Mouse (Mus musculus) ES-Bruce4 (cell line): ENCODE results near the gene Cand2. TPM values are rescaled to one million over a fixed set of nuclear protein-coding genes. Genes with fewer than 3 reads are reported as not detected.

Source experiments
- H3K27ac ChIP-seq: 2 replicates; pipeline ENCODE4 v1.5.1; 2012; ENCODE audit warnings: low read length, inconsistent platforms; ENCODE audit not compliant: insufficient read depth
- H3K27me3 ChIP-seq: 2 replicates; pipeline ENCODE4 v1.6.1; 2012; ENCODE audit warnings: mild to moderate bottlenecking, low read length, inconsistent platforms; ENCODE audit not compliant: control insufficient read depth, poor library complexity, insufficient read depth, severe bottlenecking
- H3K36me3 ChIP-seq: 2 replicates; pipeline ENCODE4 v1.6.1; 2012; ENCODE audit warnings: inconsistent platforms, mild to moderate bottlenecking, low read length, moderate library complexity; ENCODE audit not compliant: control insufficient read depth, poor library complexity, insufficient read depth, severe bottlenecking
- H3K4me1 ChIP-seq: one replicate; pipeline ENCODE4 v1.8.1; 2011; ENCODE audit warnings: low read length; ENCODE audit not compliant: control insufficient read depth, insufficient read depth
- H3K4me3 ChIP-seq: 2 replicates; pipeline ENCODE4 v1.5.1; 2011; ENCODE audit warnings: low read depth, mild to moderate bottlenecking, low read length
- H3K9ac ChIP-seq: 2 replicates; pipeline ENCODE4 v1.6.1; 2012; ENCODE audit warnings: low read depth, mild to moderate bottlenecking, inconsistent platforms; ENCODE audit not compliant: poor library complexity, severe bottlenecking
- H3K9me3 ChIP-seq: replicated peaks from 2 replicates; pipeline ENCODE4 v1.6.1; 2012; ENCODE audit warnings: mild to moderate bottlenecking, low read length, inconsistent platforms; ENCODE audit not compliant: control insufficient read depth, poor library complexity, insufficient read depth, severe bottlenecking
- CTCF ChIP-seq: IDR thresholded peaks from one replicate; pipeline ENCODE4 v1.8.1; 2011; ENCODE audit warnings: low read depth, low read length
- EP300 ChIP-seq: IDR thresholded peaks from 2 replicates; pipeline ENCODE4 v1.6.1; 2011; ENCODE audit warnings: low read depth, low read length; ENCODE audit not compliant: insufficient read depth
- POLR2A ChIP-seq: IDR thresholded peaks from one replicate; pipeline ENCODE4 v1.8.1; 2011; ENCODE audit warnings: low read length; ENCODE audit not compliant: insufficient read depth
- polyA plus RNA-seq: library from polyadenylated mRNA; stranded (reverse); fragments of >200 nt; gene quantifications from 2 replicates; pipeline ENCODE4 v1.2.4, GENCODE M21; 2011; ENCODE audit warnings: low read depth; ENCODE audit not compliant: missing spikeins, insufficient read depth, insufficient read length

The Cand2 gene
- polyA plus RNA-seq, 1 experiment: 13.9 TPM

DNA sequence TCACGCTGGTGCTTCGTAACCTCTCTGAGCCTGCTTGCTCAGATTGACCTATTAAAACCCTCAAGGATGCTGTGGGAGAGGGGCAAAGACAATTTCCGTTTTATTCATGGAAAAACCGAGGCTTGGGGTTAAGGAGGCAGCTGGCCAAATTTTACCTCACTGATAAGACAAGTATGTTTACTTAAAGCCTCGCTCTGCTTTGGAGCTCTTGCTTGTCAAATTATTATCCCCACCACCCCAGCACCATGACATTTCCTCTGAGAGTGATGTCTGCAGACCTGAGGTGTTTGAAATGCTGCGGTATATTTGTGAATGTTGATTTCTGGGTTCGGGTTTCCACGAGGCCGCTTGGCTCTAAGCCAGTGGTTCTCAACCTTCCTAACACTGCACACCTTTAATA, 2.0 kb downstream of the Cand2 start:
- Histone ChIP-seq H3K4me1 (no peaks in the 10 kb centered on the region), H3K4me3 (no peak overlapping the region), H3K36me3 (peaks cover under 1% of the 10 kb centered on the region; the same call in 1 of the 2 replicates), H3K9me3 (no peaks in the 10 kb centered on the region), H3K27ac (no peak overlapping the region), H3K9ac (no peak overlapping the region), H3K27me3 (no peaks in the 10 kb centered on the region)
- no peak for TF ChIP-seq EP300
- no peak for TF ChIP-seq POLR2A
- no peak for TF ChIP-seq CTCF

DNA sequence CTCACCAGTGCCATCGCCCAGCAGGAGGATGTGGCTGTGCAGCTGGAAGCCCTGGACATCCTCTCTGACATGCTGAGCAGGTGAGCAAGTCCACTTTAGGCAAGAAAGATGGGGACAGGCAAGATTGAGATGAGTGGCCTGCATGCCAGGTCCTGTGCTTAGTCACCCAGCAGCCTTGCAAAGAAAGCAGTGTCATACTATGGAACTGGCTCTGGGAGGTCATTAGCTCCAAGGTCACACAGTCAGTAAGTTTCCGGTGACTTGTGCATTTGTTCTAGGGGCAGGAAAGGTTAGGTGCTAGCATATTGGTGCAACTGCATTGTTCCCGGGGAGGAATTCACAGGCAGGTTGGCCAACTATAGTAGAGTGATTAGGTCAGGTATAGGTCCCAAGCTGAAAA, 8.4 kb downstream of the Cand2 start:
- no peaks in the 10 kb centered on the region for H3K27me3 ChIP-seq
- no peaks in the 10 kb centered on the region for H3K4me1 ChIP-seq
- no peaks in the 10 kb centered on the region for H3K9me3 ChIP-seq
- H3K36me3 ChIP-seq: peaks cover 11% of the 10 kb centered on the region
- H3K9ac ChIP-seq: no peak overlapping the region
- no peak overlapping the region for H3K4me3 ChIP-seq
- TF ChIP-seq CTCF (no peak), EP300 (no peak), POLR2A (no peak)
- no peak overlapping the region for H3K27ac ChIP-seq

DNA sequence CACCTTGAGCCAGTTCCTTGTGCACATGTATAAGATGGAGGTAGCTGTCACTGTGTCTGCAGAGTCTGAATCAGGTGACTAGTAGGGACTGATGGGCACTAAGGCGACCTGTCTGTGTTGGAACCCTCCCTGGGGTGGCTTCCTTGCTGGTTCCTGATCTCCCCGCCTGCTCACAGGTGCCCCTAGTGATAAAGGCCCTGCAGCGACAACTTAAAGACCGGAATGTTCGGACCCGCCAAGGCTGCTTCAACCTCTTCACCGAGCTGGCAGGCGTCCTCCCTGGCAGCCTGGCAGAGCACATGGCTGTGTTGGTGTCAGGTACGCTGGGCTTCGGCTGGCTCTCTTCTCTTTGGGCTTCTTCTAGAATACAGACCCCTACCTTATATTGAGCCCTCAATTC, 16.7 kb downstream of the Cand2 start:
- Histone ChIP-seq H3K4me1 (no peaks in the 10 kb centered on the region), H3K4me3 (no peak overlapping the region), H3K9ac (no peak overlapping the region), H3K27me3 (no peaks in the 10 kb centered on the region), H3K36me3 (peaks cover 3% of the 10 kb centered on the region; the same call in 1 of the 2 replicates), H3K27ac (no peak overlapping the region), H3K9me3 (no peaks in the 10 kb centered on the region)
- TF ChIP-seq POLR2A (no peak), EP300 (no peak), CTCF (no peak)

DNA sequence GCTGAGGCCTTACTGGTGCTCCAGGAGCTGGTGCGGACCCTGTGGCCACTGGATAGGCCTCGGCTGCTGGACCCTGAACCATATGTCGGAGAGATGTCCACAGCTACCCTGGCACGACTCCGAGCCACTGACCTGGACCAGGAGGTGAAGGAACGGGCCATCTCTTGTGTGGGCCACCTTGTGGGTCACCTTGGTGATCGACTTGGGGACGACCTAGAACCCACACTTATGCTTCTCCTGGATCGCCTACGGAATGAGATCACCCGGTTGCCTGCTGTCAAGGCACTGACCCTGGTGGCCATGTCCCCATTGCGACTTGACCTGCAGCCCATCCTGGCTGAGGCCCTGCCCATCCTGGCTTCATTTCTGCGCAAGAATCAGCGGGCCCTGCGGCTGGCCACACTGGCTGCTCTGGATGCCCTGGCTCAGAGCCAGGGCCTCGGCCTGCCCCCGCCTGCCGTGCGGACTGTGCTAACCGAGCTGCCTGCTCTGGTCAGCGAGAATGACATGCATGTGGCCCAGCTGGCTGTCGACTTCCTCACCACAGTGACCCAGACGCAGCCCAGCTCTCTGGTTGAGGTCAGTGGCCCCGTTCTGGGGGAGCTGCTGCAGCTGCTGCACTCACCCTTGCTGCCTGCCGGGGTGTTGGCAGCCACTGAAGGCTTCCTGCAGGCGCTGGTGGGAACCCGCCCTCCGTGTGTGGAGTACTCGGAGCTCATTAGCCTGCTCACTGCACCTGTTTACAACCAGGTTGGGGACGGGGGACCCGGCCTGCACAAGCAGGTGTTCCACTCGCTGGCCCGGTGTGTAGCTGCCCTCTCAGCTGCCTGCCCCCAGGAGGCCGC, 17.7 kb downstream of the Cand2 start:
- TF ChIP-seq POLR2A (no peak), EP300 (no peak), CTCF (no peak)
- no peaks in the 10 kb centered on the region for H3K9me3 ChIP-seq
- no peaks in the 10 kb centered on the region for H3K36me3 ChIP-seq
- H3K9ac ChIP-seq: no peak overlapping the region
- H3K4me1 ChIP-seq: no peaks in the 10 kb centered on the region
- H3K4me3 ChIP-seq: no peak overlapping the region
- no peak overlapping the region for H3K27ac ChIP-seq
- no peaks in the 10 kb centered on the region for H3K27me3 ChIP-seq

DNA sequence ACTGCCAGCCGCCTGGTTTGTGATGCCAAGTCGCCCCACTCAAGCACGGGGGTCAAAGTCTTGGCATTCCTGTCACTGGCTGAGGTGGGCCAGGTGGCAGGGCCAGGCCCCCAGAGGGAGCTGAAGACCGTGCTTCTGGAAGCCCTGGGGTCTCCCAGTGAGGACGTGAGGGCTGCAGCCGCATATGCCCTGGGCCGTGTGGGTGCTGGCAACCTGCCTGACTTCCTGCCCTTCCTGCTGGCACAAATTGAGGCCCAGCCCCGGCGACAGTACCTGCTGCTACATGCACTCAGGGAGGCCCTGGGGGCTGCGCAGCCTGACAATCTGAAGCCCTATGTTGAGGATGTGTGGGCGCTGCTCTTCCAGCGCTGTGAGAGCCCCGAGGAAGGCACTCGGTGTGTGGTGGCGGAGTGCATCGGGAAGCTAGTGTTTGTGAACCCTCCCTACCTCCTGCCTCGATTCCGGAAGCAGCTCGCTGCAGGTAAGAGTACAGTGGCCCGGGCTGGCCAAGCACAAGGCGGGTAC, 18.4 kb downstream of the Cand2 start:
- Histone ChIP-seq H3K36me3 (no peaks in the 10 kb centered on the region), H3K27me3 (no peaks in the 10 kb centered on the region)

DNA sequence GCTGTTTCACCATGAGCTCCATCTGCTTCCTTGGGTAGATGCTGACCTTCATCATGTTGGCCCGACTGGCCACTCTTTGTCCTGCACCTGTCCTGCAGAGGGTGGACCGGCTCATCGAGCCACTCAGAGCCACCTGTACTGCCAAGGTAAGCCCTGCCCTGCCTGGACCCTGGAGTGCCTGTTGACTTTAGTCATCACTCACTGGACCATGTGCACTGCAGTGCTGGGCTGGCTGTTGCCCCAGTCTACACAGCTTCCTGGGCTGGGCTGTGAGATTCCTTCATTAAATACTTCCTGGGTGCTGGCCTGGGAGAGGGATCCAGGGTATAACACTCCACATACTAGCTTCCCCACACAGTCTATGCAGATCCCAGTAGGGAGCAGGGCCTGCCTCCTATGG, 27.5 kb downstream of the Cand2 start:
- Histone ChIP-seq H3K36me3 (peaks cover 29% of the 10 kb centered on the region), H3K9me3 (no peaks in the 10 kb centered on the region), H3K4me3 (no peak overlapping the region), H3K9ac (no peak overlapping the region), H3K27ac (no peak overlapping the region), H3K4me1 (no peaks in the 10 kb centered on the region), H3K27me3 (no peaks in the 10 kb centered on the region)
- TF ChIP-seq CTCF (no peak), EP300 (no peak), POLR2A (no peak)

More for the DNA sequence above, 18.4 kb downstream of the Cand2 start:
- no peak for TF ChIP-seq EP300
- TF ChIP-seq CTCF: no peak
- no peak for TF ChIP-seq POLR2A
- H3K4me1 ChIP-seq: no peaks in the 10 kb centered on the region
- H3K9me3 ChIP-seq: no peaks in the 10 kb centered on the region
- no peak overlapping the region for H3K27ac ChIP-seq
- no peak overlapping the region for H3K4me3 ChIP-seq
- no peak overlapping the region for H3K9ac ChIP-seq
